Comparison of ENCODE assay signal across 17 mouse cellular contexts in genomic region chr12:100222322-100222993, GRCm38 (mm10). TPM values are rescaled to one million over a fixed set of nuclear protein-coding genes. Genes with fewer than 3 reads are reported as not detected.
DNase-seq lines count a peak whose midpoint lies in the region; ATAC-seq and TF ChIP-seq lines count a peak whose summit lies in the region.
"Had no signal": no experiment of that assay in that cellular context is flagged by ENCODE, and none has a peak within 500 bp of the region (broad histone marks: within the 10 kb centered on the region; RNA-seq: fewer than 3 reads in every experiment).

No protein-coding gene starts in this region.

- 0 out of 2 replicates have a peak overlapping the region, but pooled peaks have one; percentile 3 for H3K27ac ChIP-seq in embryonic facial prominence, embryonic 12.5 days
- no peak overlapping the region for H3K27ac ChIP-seq in forebrain, embryonic 11.5 days (ENCODE audit: low read depth, low read length)
- H3K27ac ChIP-seq in hindbrain, embryonic 14.5 days, result no peak overlapping the region
- peak overlapping the region; percentile 87 for H3K27ac ChIP-seq in midbrain, postnatal 0 days (ENCODE audit: low read depth, low read length)
- H3K27ac ChIP-seq: intestine, embryonic 15.5 days had no signal

- WGBS in embryonic facial prominence, embryonic 12.5 days, result 80% methylated on average over 13 of the region's 13 CpGs
- WGBS in forebrain, embryonic 11.5 days, result 83% methylated on average over 13 of the region's 13 CpGs
- 75% methylated on average over 13 of the region's 13 CpGs for WGBS in hindbrain, embryonic 14.5 days
- WGBS in midbrain, postnatal 0 days, result 44% methylated on average over 13 of the region's 13 CpGs

- no peak overlapping the region for H3K4me2 ChIP-seq in embryonic facial prominence, embryonic 12.5 days (replicated peaks)
- peak overlapping the region; percentile 18; the same call in 1 of the 2 replicates for H3K4me2 ChIP-seq in forebrain, embryonic 11.5 days (ENCODE audit: low read depth, low read length, severe bottlenecking)
- H3K4me2 ChIP-seq in hindbrain, embryonic 14.5 days (replicated peaks), result 0 out of 2 replicates have a peak overlapping the region, but pooled peaks have one; percentile 18
- peak overlapping the region; percentile 40 for H3K4me2 ChIP-seq in midbrain, postnatal 0 days (ENCODE audit: low read depth, low read length, poor library complexity, severe bottlenecking)
- H3K4me2 ChIP-seq: heart, embryonic 15.5 days; intestine, embryonic 15.5 days; liver, embryonic 11.5 days had no signal

- H3K4me1 ChIP-seq in embryonic facial prominence, embryonic 12.5 days, result peaks cover 7% of the 10 kb centered on the region; the same call in 1 of the 2 replicates
- H3K4me1 ChIP-seq in forebrain, embryonic 11.5 days (replicated peaks; ENCODE audit: control insufficient read depth, insufficient read depth, low read length), result peaks cover 8% of the 10 kb centered on the region; the same call in 1 of the 2 replicates
- peaks cover 33% of the 10 kb centered on the region for H3K4me1 ChIP-seq in hindbrain, embryonic 14.5 days (replicated peaks; ENCODE audit: control insufficient read depth, insufficient read depth, low read length)
- peaks cover 20% of the 10 kb centered on the region for H3K4me1 ChIP-seq in midbrain, postnatal 0 days (ENCODE audit: insufficient read depth, low read length)
- H3K4me1 ChIP-seq: heart, embryonic 15.5 days had no signal

- H3K9me3 ChIP-seq in embryonic facial prominence, embryonic 12.5 days, result no peaks in the 10 kb centered on the region
- no peaks in the 10 kb centered on the region for H3K9me3 ChIP-seq in forebrain, embryonic 11.5 days (ENCODE audit: control insufficient read depth, low read length)
- H3K9me3 ChIP-seq in hindbrain, embryonic 14.5 days (ENCODE audit: control insufficient read depth, low read length), result no peaks in the 10 kb centered on the region
- no peaks in the 10 kb centered on the region for H3K9me3 ChIP-seq in midbrain, postnatal 0 days (ENCODE audit: low read length)
- H3K9me3 ChIP-seq: heart, embryonic 15.5 days; intestine, embryonic 15.5 days had no signal

- H3K36me3 ChIP-seq in embryonic facial prominence, embryonic 12.5 days, result no peaks in the 10 kb centered on the region
- H3K36me3 ChIP-seq in forebrain, embryonic 11.5 days (ENCODE audit: control insufficient read depth, insufficient read depth, low read length), result no peaks in the 10 kb centered on the region
- H3K36me3 ChIP-seq in hindbrain, embryonic 14.5 days (replicated peaks; ENCODE audit: control insufficient read depth, insufficient read depth), result no peaks in the 10 kb centered on the region
- H3K36me3 ChIP-seq in midbrain, postnatal 0 days (ENCODE audit: insufficient read depth, low read length), result no peaks in the 10 kb centered on the region
- H3K36me3 ChIP-seq: heart, embryonic 15.5 days; intestine, embryonic 15.5 days had no signal

- H3K4me3 ChIP-seq in embryonic facial prominence, embryonic 12.5 days, result no peak overlapping the region
- H3K4me3 ChIP-seq in forebrain, embryonic 11.5 days (ENCODE audit: low read depth, low read length), result no peak overlapping the region
- no peak overlapping the region for H3K4me3 ChIP-seq in hindbrain, embryonic 14.5 days (replicated peaks; ENCODE audit: low read length)
- H3K4me3 ChIP-seq in midbrain, postnatal 0 days (ENCODE audit: low read depth, low read length), result peak overlapping the region; percentile 17; the same call in 1 of the 2 replicates
- H3K4me3 ChIP-seq: erythroblast, embryonic 14.5 days; heart, embryonic 15.5 days; intestine, embryonic 15.5 days had no signal

- H3K9ac ChIP-seq in embryonic facial prominence, embryonic 12.5 days, result no peak overlapping the region
- no peak overlapping the region for H3K9ac ChIP-seq in forebrain, embryonic 11.5 days (ENCODE audit: low read length)
- no peak overlapping the region for H3K9ac ChIP-seq in hindbrain, embryonic 14.5 days
- peak overlapping the region; percentile 46; the same call in 1 of the 2 replicates for H3K9ac ChIP-seq in midbrain, postnatal 0 days (replicated peaks; ENCODE audit: low read length, poor library complexity, severe bottlenecking)
- H3K9ac ChIP-seq: heart, embryonic 15.5 days; intestine, embryonic 15.5 days had no signal

- no peaks in the 10 kb centered on the region for H3K27me3 ChIP-seq in embryonic facial prominence, embryonic 12.5 days
- no peaks in the 10 kb centered on the region for H3K27me3 ChIP-seq in forebrain, embryonic 11.5 days (ENCODE audit: control insufficient read depth, insufficient read depth, low read length)
- no peaks in the 10 kb centered on the region for H3K27me3 ChIP-seq in hindbrain, embryonic 14.5 days (ENCODE audit: control insufficient read depth, insufficient read depth, low read length)
- no peaks in the 10 kb centered on the region for H3K27me3 ChIP-seq in midbrain, postnatal 0 days (ENCODE audit: insufficient read depth, low read length)
- H3K27me3 ChIP-seq: intestine, embryonic 15.5 days; Patski had no signal

- DNase-seq in forebrain, embryonic 11.5 days (ENCODE audit: low spot score), result no peak
- DNase-seq in hindbrain, embryonic 14.5 days (ENCODE audit: low spot score), result no peak
- no peak for DNase-seq in midbrain, postnatal 0 days (ENCODE audit: low spot score)
- no peak for DNase-seq in c-Kit-positive CD71-positive TER-119-positive erythroid progenitor cells, embryonic 14.5 days (ENCODE audit: low spot score)
- no peak for DNase-seq in urinary bladder, adult 18-20 months (ENCODE audit: low spot score in 2 of 2)
- no peak for DNase-seq in kidney, postnatal 25 days
- DNase-seq: adrenal gland, adult 2 months; gastrocnemius, postnatal 14 days; kidney, postnatal 4 days; right cerebral cortex, postnatal 14 days; thymus, adult 2 months had no signal

- no peak for ATAC-seq in embryonic facial prominence, embryonic 12.5 days (ENCODE audit: insufficient number of reproducible peaks, insufficient read depth, low FRiP score, low TSS enrichment)
- no peak for ATAC-seq in forebrain, embryonic 11.5 days (replicated peaks; ENCODE audit: low FRiP score)
- 0 out of 2 replicates have a peak, but pooled peaks have one; percentile 38 for ATAC-seq in hindbrain, embryonic 14.5 days (ENCODE audit: low FRiP score)
- peak; percentile 81 for ATAC-seq in midbrain, postnatal 0 days (ENCODE audit: low FRiP score)
- ATAC-seq: intestine, embryonic 15.5 days; Patski had no signal

- TF ChIP-seq CTCF in midbrain, postnatal 0 days (IDR thresholded peaks at IDR 0.05), result no peak

RNA-seq across cellular contexts. Expression of gene Calm1, which starts 23.2 kb away (rescaled TPM):
- polyA plus RNA-seq in embryonic facial prominence, embryonic 12.5 days (2016; fragmentation: Nextera tagmentation; extraction: Ambion mirVana), result 1,186 and 1,211 TPM in 2 replicates
- polyA plus RNA-seq in forebrain, embryonic 11.5 days (2014; fragmentation: Nextera tagmentation; extraction: Ambion mirVana), result 1,244 and 1,283 TPM in 2 replicates
- 2,705 and 2,824 TPM in 2 replicates for polyA plus RNA-seq in hindbrain, embryonic 14.5 days (2014; fragmentation: Nextera tagmentation; extraction: Ambion mirVana)
- total RNA-seq in midbrain, postnatal 0 days (2014; rRNA removed), result 1,086 and 1,419 TPM in 2 replicates
- 4,369 and 4,581 TPM in 2 replicates for polyA plus RNA-seq in midbrain, postnatal 0 days (2015; fragmentation: Nextera tagmentation; extraction: Ambion mirVana)

Comparison
In these comparisons a context has a peak if more than half of its experiments do, and no peak if none do; other contexts are left out.
1. ATAC-seq: peak in hindbrain, embryonic 14.5 days (single experiment) and midbrain, postnatal 0 days (single experiment); none in embryonic facial prominence, embryonic 12.5 days (single experiment) and forebrain, embryonic 11.5 days (single experiment).
2. H3K27ac ChIP-seq: peak in embryonic facial prominence, embryonic 12.5 days (single experiment) and midbrain, postnatal 0 days (single experiment); none in forebrain, embryonic 11.5 days (single experiment) and hindbrain, embryonic 14.5 days (single experiment).